Mouse (Mus musculus) liver, embryonic 15.5 days (tissue): ENCODE measurements around the gene Tmem110. TPM values are rescaled to one million over a fixed set of nuclear protein-coding genes. Genes with fewer than 3 reads are reported as not detected.

Source experiments
- ATAC-seq: fragments of 200-750 bp; cut with Nextera tagmentation; 2 replicates; pipeline ENCODE4 v1.8.0; 2017; ENCODE audit warnings: moderate number of reproducible peaks, mild to moderate bottlenecking, moderate library complexity; ENCODE audit not compliant: insufficient read depth
- H3K27ac ChIP-seq: fragments of 300-500 bp; sonication (generic); replicated peaks from 2 replicates; pipeline ENCODE4 v1.5.1; 2015; ENCODE audit warnings: mild to moderate bottlenecking, inconsistent platforms
- H3K27me3 ChIP-seq: fragments of 300-500 bp; sonication (generic); 2 replicates; pipeline ENCODE4 v1.6.1; 2015; ENCODE audit warnings: mild to moderate bottlenecking, inconsistent platforms
- H3K36me3 ChIP-seq: fragments of 300-500 bp; sonication (generic); replicated peaks from 2 replicates; pipeline ENCODE4 v1.6.1; 2015; ENCODE audit warnings: moderate library complexity, mild to moderate bottlenecking, inconsistent platforms
- H3K4me1 ChIP-seq: fragments of 300-500 bp; sonication (generic); replicated peaks from 2 replicates; pipeline ENCODE4 v1.6.1; 2015; ENCODE audit warnings: inconsistent platforms
- H3K4me2 ChIP-seq: fragments of 300-500 bp; sonication (generic); 2 replicates; pipeline ENCODE4 v1.6.1; 2015; ENCODE audit warnings: moderate library complexity, mild to moderate bottlenecking, inconsistent platforms
- H3K4me3 ChIP-seq: fragments of 300-500 bp; sonication (generic); replicated peaks from 2 replicates; pipeline ENCODE4 v1.5.1; 2015; ENCODE audit warnings: mild to moderate bottlenecking, inconsistent platforms
- H3K9ac ChIP-seq: fragments of 300-500 bp; sonication (generic); 2 replicates; pipeline ENCODE4 v1.6.1; 2015; ENCODE audit warnings: moderate library complexity, mild to moderate bottlenecking, inconsistent platforms
- H3K9me3 ChIP-seq: fragments of 300-500 bp; sonication (generic); replicated peaks from 2 replicates; pipeline ENCODE4 v1.6.1; 2016; ENCODE audit warnings: inconsistent platforms
- WGBS: fragments of 180-500 bp; shearing (Covaris S2); methylation state at CpG from one replicate; pipeline ENCODE4 v1.1.7; 2015; ENCODE audit warnings: mixed read lengths; ENCODE audit not compliant: insufficient replicate concordance; 5-methylcytosine and 5-hydroxymethylcytosine counted together
- polyA plus RNA-seq: library from polyadenylated mRNA; unstranded; fragments of >200 nt; fragmentation: Nextera tagmentation; extraction: Ambion mirVana; gene quantifications from 2 replicates; pipeline ENCODE4 v1.2.1, GENCODE M21; 2015

Gene Tmem110
- polyA plus RNA-seq, 1 experiment from 2014 or later = 8.8 TPM

DNA sequence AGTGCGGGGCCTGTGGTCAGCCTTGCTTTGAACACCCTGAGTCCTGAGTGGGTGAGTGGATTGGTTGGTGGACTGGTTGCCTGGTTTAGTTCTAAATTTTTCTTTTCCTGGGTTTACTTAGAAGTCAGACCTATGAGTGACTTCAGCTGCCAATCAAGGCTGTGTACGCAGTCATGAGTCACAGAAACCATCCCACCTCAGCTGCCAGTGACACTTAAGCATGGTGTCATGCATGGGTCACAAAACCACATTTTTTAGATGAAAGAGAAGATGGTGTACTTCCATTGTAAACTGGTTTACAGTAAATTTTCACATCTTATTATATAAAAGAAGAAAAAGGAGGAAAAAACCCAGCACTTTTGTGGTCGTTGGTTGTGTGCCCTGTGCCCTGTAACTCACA, 52.4 kb downstream of the Tmem110 start:
- Histone ChIP-seq H3K4me3 (no peak overlapping the region), H3K27me3 (no peaks in the 10 kb centered on the region), H3K9ac (no peak overlapping the region), H3K9me3 (no peaks in the 10 kb centered on the region), H3K27ac (no peak overlapping the region), H3K4me2 (no peak overlapping the region), H3K36me3 (peaks cover 9% of the 10 kb centered on the region), H3K4me1 (peaks cover 44% of the 10 kb centered on the region)
- WGBS = 71% methylated on average over 3 of the region's 3 CpGs
- no peak for ATAC-seq

DNA sequence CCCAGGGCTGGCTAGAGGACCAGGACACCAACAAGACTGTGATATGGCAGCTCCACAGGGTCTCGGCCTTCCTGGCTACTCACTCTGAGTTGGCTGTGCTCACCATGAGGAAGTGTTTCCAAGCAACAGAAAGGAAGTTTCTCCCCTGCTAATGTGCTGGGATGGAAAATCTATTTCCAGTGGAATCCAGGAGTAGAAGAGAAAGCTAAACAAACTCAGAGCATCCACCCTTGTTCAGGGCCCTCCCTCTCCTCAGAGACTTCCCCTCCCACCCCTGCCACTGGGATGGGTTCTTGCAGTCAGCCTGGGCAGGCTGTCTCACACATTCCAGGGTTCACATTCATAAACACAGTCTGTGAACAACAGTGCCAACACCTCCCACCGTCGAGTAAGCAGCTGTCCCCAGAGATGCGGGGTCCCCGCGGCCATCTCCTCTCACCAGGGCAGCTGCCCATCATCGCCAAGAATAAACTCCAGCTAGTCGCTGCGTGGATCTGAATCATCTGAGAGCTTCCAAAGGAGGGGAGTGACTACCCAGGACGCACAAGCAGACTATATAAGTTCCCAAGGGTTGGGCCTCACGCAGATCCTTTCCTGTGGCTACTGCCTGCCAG, 53.7 kb downstream of the Tmem110 start, which contains the start of gene Mustn1:
Gene Mustn1 (plus strand): TSS at position 243 of the 614 bp plus-strand sequence.
- H3K4me2 ChIP-seq = no peak within 1 kb of the TSS
- no peak within 1 kb of the TSS for H3K4me3 ChIP-seq
- H3K9me3 ChIP-seq = no peaks in the 10 kb centered on the region
- H3K4me1 ChIP-seq = peaks cover 33% of the 10 kb centered on the region
- no peak within 1 kb of the TSS for H3K9ac ChIP-seq
- H3K27ac ChIP-seq = no peak within 1 kb of the TSS
- no peaks in the 10 kb centered on the region for H3K36me3 ChIP-seq
- no peak for ATAC-seq
- no peaks in the 10 kb centered on the region for H3K27me3 ChIP-seq
- 71% methylated on average over 11 of the region's 11 CpGs for WGBS

DNA sequence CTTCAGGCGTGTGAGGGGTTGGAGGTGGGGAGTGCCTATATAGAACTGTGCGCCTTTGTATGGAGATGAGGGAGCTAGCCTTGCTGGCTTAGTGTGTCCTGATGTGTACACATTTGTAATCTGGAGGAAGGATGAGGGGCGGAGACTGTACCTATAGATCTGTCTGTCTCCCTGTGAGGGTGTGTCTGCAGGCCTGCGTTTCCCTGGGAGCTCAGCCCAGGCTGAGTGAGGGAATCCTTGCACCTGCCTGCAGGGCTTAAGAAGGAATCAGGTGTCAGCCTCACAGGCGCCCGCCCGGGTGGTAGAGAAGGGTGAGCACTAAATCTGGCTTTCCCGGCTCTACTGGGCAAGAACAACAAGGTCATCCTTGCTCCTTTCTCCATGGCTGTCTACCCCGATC, 54.4 kb downstream of the Tmem110 start:
- Histone ChIP-seq H3K36me3 (no peaks in the 10 kb centered on the region), H3K4me3 (no peak overlapping the region), H3K9me3 (no peaks in the 10 kb centered on the region), H3K27me3 (no peaks in the 10 kb centered on the region), H3K27ac (no peak overlapping the region), H3K9ac (no peak overlapping the region), H3K4me1 (peaks cover 26% of the 10 kb centered on the region), H3K4me2 (no peak overlapping the region)
- WGBS = 63% methylated on average over 9 of the region's 9 CpGs
- ATAC-seq = no peak

DNA sequence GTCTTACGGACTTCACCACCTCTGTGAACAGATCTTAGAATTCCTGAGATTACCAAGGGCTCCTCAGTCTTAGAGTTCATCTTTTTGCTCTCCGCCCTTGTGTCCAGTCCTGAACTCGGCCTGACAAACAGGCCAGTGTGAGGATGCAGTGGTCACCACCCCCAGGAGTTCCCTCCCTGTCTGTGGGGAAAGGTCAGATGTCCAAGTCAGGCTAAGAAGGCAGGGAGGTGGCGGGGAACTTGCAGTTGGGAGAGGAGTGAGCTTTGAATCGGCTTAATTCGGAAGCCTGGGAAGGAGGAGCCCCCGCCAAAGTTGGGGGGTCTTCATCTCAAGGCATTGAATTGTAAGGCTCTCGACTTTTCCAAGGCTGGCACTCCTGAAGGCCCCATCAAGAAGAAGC, 54.9 kb downstream of the Tmem110 start:
- Histone ChIP-seq H3K36me3 (no peaks in the 10 kb centered on the region), H3K9me3 (no peaks in the 10 kb centered on the region), H3K4me2 (no peak overlapping the region), H3K9ac (no peak overlapping the region), H3K4me3 (no peak overlapping the region), H3K4me1 (peaks cover 23% of the 10 kb centered on the region), H3K27me3 (no peaks in the 10 kb centered on the region), H3K27ac (no peak overlapping the region)
- 67% methylated on average over 8 of the region's 8 CpGs for WGBS
- ATAC-seq = no peak

DNA sequence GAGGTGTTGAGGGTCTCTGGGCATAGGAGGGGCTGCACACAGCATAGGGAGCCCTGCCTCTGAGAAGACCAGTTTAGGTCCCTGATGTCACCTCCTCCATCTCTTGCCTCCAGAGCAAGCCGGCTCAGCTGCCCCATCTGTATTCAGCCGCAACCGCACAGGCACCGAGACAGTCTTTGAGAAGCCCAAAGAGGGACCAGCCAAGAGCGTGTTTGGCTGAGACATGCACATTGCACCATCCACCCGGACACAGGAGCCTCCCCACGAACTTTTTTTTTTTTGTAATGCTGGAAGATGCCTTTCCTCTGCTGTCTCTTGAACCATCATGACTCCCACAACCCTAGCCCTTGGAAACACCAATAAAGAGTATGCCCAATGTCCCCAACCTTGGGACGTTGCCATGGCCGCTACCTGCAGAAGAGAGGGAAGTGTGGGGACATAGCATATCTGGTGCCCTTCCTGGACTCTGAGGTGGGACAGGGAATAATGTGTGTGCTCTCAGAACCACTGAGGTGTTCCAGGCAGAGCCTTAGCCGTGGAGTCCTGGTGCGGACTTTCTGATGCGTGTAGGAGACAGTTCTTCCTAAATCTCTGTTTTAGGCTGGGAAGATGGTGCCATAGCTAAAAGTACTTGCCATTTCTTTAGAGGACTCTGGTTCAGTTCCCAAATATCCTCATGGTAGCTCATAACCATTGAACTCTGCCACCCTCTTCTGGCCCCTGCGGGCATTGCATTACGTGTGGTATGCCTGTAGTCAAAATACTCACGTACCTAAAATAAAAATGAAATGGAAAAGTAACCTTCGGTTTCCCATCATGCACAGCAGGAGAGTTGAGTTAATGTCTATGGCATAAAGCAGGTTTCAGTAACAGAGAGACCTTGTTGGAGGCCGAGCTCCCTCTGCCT, 55.7 kb downstream of the Tmem110 start:
- H3K27ac ChIP-seq = no peak overlapping the region
- 61% methylated on average over 17 of the region's 17 CpGs for WGBS
- no peaks in the 10 kb centered on the region for H3K36me3 ChIP-seq

DNA sequence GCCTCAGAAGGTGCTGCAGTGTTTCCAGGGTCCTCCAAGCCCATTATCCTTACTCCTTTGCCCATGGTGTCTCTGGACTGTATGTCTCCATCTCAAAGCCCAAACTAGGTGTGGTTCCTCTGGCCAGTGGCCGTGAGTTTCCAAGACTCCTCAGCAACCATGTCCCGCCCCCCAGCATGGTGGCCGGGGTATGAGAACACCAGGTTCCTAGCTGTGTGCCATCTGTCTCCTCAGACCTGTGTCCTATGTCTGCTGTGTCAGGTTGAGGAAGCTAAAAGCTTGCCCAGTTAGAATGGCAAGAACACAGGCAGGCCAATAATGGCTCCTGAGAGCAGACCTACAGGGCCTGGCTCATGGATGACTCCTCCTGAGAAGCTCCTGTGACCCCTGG, 56.3 kb downstream of the Tmem110 start:
- WGBS = 60% methylated on average over 3 of the region's 3 CpGs
- H3K27ac ChIP-seq = no peak overlapping the region
- no peaks in the 10 kb centered on the region for H3K27me3 ChIP-seq
- ATAC-seq = no peak
- no peaks in the 10 kb centered on the region for H3K36me3 ChIP-seq
- no peak overlapping the region for H3K9ac ChIP-seq
- H3K4me3 ChIP-seq = no peak overlapping the region
- H3K9me3 ChIP-seq = no peaks in the 10 kb centered on the region
- no peak overlapping the region for H3K4me2 ChIP-seq
- peaks cover 12% of the 10 kb centered on the region for H3K4me1 ChIP-seq

More for the DNA sequence above, 55.7 kb downstream of the Tmem110 start:
- Histone ChIP-seq H3K4me2 (no peak overlapping the region), H3K9me3 (no peaks in the 10 kb centered on the region), H3K4me3 (no peak overlapping the region), H3K4me1 (peaks cover 18% of the 10 kb centered on the region), H3K9ac (no peak overlapping the region), H3K27me3 (no peaks in the 10 kb centered on the region)
- ATAC-seq = no peak

DNA sequence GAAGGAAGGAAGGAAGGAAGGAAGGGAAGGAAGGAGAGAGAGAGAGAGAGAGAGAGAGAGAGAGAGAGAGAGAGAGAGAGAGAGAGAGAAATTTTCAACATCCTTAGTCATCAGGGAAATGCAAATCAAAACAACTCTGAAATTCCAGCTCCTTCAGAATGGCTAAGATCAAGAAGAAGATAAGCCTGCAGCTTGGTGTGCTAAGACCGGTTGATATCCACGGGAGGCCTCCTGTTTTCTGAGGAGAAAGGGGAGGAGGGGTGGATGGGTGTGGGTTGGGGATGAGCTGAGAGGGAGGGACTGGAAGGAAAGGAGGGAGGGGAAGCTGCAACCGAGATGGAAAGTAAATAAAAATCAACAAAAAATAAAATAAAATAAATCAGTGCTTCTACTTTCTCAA, 59.9 kb downstream of the Tmem110 start:
- H3K36me3 ChIP-seq = no peaks in the 10 kb centered on the region
- no peak overlapping the region for H3K9ac ChIP-seq
- no peak overlapping the region for H3K4me3 ChIP-seq
- H3K4me2 ChIP-seq = no peak overlapping the region
- no peaks in the 10 kb centered on the region for H3K9me3 ChIP-seq
- H3K27ac ChIP-seq = no peak overlapping the region
- WGBS = 20% methylated on average over 3 of the region's 3 CpGs
- ATAC-seq = no peak
- H3K27me3 ChIP-seq = no peaks in the 10 kb centered on the region
- H3K4me1 ChIP-seq = peaks cover 9% of the 10 kb centered on the region

DNA sequence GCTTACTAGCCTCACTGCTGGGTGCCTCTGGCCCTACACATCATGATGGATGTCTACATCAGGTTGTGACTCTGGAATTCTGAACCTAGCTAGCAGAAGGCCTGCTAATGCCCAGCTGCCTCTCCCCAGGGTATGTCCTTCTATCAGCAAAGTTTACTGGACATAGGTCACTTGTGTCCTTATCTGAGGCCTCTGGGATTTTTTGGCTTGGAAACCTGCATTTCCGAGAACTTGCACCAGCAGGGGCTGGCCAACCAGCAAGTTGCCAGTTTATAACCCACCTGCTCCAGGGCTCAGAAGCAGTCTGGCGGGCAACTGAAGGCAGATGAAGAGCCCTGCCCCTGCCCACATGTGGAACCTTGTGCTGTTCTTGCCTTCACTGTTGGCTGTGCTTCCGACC, 60.8 kb downstream of the Tmem110 start, which contains the start of gene Itih4:
Gene Itih4 (plus strand): TSS at position 273 of the 400 bp plus-strand sequence.
- 62% methylated on average over 3 of the region's 3 CpGs for WGBS
- peak; percentile 26 for ATAC-seq
- Histone ChIP-seq H3K9me3 (no peaks in the 10 kb centered on the region), H3K36me3 (no peaks in the 10 kb centered on the region), H3K4me3 (peak within 1 kb of the TSS; percentile 6), H3K4me1 (peaks cover 9% of the 10 kb centered on the region), H3K27ac (peak within 1 kb of the TSS; percentile 43), H3K27me3 (no peaks in the 10 kb centered on the region), H3K4me2 (peak within 1 kb of the TSS; percentile 46), H3K9ac (peak within 1 kb of the TSS; percentile 0; the same call in 1 of the 2 replicates)

DNA sequence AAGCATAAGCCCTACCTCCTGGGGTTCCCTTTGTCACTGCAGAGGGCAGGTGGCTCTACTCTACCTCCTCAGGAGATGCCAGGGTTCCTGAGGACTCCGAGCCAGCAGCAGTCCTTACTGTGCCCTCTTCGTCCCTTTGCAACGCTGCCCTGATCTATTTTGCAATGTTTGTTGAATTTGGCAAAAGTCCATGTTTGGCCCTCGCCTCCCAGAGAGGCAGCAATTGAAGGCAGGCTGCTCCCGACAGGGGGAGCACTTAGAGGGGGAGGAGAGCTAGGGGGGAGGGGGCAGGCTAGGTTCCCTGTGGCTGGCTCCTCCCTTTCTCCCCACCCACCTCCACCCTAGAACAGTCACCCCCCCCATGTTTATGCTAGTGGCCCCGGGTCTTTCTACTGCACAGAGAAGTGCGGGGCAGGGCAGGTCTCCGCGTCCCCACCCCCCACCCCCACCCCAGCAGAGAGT, 62.9 kb downstream of the Tmem110 start:
- Histone ChIP-seq H3K36me3 (peaks cover 3% of the 10 kb centered on the region; the same call in 1 of the 2 replicates), H3K9ac (no peak overlapping the region), H3K27me3 (no peaks in the 10 kb centered on the region), H3K4me1 (peaks cover 9% of the 10 kb centered on the region), H3K4me3 (0 out of 2 replicates have a peak overlapping the region, but pooled peaks have one; percentile 6), H3K4me2 (peak overlapping the region; percentile 46), H3K27ac (peak overlapping the region; percentile 20; the same call in 1 of the 2 replicates), H3K9me3 (no peaks in the 10 kb centered on the region)
- 7% methylated on average over 9 of the region's 9 CpGs for WGBS
- peak; percentile 49 for ATAC-seq

DNA sequence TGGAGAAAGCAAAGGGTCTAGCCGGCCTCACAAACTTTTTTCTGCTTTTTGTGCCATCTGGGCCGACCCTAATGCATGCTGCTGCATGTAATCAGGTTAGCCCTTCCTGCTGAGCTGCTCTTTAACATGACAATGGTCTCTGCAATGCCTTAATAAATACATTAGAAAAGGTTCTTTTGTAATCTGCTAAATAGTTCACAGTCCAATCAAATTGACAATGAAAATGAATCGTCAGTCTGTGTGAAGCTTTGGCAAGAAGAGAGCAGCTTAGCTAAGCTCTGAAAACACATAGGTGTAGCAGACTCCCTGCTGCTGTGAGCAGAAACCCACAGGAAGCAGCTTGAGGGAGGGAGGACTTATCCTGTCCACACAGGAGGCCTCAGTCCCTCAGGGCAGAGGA, 74.6 kb downstream of the Tmem110 start:
- 43% methylated on average over 3 of the region's 3 CpGs for WGBS
- H3K27ac ChIP-seq = no peak overlapping the region
- no peaks in the 10 kb centered on the region for H3K4me1 ChIP-seq
- H3K36me3 ChIP-seq = no peaks in the 10 kb centered on the region
- H3K27me3 ChIP-seq = no peaks in the 10 kb centered on the region
- no peak overlapping the region for H3K4me3 ChIP-seq
- no peak for ATAC-seq
- no peaks in the 10 kb centered on the region for H3K9me3 ChIP-seq
- H3K9ac ChIP-seq = no peak overlapping the region
- no peak overlapping the region for H3K4me2 ChIP-seq

DNA sequence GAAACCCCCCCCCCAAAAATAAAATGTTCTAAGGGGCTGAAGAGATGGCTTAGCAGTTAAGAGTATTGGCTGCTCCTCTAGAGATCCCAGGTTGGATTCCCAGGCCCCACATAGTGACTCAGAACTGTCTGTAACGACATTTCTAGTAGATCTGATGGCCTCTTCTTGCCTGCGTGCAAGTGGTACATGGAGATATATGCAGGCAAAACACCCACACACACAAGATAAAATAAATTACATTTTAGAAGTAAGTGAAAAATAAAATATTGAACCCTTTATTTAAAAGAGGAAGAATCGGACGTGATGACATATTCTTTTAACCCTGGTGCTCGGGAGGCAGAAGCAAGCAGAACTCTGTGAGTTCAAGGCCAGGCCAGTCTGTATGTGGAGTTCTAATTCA, 77.2 kb downstream of the Tmem110 start:
- Histone ChIP-seq H3K27ac (no peak overlapping the region), H3K4me3 (no peak overlapping the region), H3K4me1 (no peaks in the 10 kb centered on the region), H3K9ac (no peak overlapping the region), H3K9me3 (no peaks in the 10 kb centered on the region), H3K36me3 (no peaks in the 10 kb centered on the region), H3K4me2 (no peak overlapping the region), H3K27me3 (no peaks in the 10 kb centered on the region)
- 66% methylated on average over 5 of the region's 5 CpGs for WGBS
- no peak for ATAC-seq
